Mouse (Mus musculus) right cerebral cortex, postnatal 36 days (tissue): Measurements from ENCODE around the gene Sh3rf1.

Experiments
- DNase-seq, 2 experiments: peaks; one replicate each; pipeline ENCODE4 v3.0.0; 2022; ENCODE audit warnings: low spot score in 2 of 2, mixed read lengths in 1 of 2

Gene Sh3rf1

DNA sequence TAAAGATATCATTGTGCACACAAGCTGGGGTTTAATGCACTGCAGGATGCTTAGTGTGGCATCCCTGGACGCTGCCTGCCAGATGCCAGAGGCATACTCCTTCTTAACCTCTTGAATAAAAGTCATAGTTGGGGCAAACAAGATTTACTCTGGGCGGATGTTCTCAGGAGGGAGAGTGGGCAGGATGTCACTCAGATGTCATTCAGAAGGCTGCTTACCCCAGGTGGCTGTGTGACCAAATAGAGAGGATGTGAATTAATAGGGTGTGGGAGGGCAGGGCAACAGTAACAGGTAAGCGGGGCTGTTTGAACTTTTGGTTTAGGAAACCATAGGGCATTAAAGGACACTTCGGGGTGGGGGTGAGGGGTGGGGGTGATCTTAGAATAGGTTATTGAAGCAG lies 37.7 kb downstream of the Sh3rf1 start:
- no peak for DNase-seq

GRCm38 (mm10) chr8:61263691-61264090 lies 40.0 kb downstream of the Sh3rf1 start:
- DNase-seq, result no peak

DNA sequence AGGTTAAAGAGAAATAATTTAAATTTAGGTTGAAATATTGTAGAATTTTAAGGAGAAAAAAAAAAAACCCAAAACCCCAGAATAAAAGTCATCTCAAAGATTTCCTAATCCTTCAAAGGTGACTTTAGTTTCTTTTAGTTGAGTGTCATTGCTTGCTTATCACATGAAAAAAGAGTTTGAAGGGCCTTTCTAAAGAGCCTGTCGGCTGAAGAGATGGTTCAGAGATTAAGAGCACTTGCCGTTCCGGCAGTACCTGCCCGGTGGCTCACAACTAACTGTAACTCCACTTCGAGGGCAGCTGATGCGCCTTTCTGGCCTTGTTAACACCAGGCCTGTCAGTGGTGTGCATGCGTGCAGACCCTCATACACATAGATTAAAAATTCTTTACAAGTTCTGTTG lies 41.2 kb downstream of the Sh3rf1 start:
- no peak for DNase-seq

GRCm38 (mm10) chr8:61265390-61265789 lies 41.7 kb downstream of the Sh3rf1 start:
- DNase-seq, result peak in 1 of 2 experiments; percentile 23

GRCm38 (mm10) chr8:61267061-61267460 lies 43.4 kb downstream of the Sh3rf1 start:
- no peak for DNase-seq

DNA sequence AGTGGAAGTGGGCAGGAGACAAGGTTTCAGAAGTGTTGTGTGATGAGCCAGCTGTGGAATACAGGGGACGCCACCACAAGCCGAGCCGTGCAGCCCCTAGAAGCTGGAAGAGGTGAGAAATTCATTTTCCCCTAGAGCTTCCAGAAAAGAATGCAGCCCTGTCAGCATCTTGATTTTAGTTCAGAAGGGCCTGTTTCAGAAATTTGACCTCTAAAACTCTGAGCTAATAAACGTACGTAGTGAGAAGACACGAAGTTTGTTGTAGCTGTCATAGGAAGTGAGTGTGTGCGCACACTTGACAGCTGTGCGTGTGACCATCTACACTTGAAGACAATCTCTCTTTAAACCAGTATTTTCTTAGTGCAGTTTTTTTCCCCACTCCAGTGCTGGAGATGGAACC lies 44.0 kb downstream of the Sh3rf1 start:
- DNase-seq, result no peak

- no peak for DNase-seq
These were observed 44.7 kb downstream of the Sh3rf1 start for GRCm38 (mm10) chr8:61268233-61268916.

GRCm38 (mm10) chr8:61270016-61270415 lies 46.3 kb downstream of the Sh3rf1 start:
- DNase-seq, result peak in 1 of 2 experiments; percentile 20

DNA sequence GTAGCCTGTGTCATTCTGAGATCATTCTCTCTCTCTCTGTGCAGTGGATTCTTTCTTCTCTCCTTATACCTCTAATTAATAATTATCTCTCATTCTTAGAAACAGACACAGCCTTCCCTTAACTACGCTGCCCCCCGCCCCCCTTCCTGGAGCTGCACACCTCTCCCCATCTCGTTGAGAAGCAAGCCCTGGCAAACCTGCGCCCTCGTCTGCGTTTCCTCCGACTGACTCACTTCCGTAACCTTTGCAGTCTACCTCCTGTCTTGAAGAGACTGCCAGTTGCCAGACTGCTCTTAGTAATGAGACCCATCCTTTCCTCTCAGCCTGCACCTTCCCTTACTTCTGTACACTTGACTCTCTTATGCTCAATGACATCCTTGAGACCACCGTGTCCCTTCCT lies 46.9 kb downstream of the Sh3rf1 start:
- DNase-seq, result no peak

GRCm38 (mm10) chr8:61270961-61271360 lies 47.3 kb downstream of the Sh3rf1 start:
- no peak for DNase-seq

DNA sequence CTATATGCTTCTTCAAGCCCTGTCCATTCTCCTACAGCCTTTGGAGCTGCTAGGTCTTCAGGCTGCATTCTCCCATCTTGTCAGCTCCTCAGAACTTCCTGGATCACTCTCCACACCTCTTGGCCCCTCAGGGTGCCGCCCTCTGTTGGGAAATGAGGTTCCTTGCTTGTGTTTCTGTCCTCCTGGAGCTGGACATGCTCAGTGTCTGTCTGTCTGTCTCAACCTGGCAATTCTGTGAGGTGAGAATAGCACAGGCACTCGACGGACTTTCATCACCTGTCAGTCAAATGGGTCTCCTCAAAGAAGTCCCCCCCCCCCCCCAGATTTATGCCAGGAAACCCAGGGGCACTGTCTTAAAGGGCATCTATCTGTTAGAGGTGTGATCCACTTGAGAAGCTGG lies 49.2 kb downstream of the Sh3rf1 start:
- DNase-seq, result no peak

DNA sequence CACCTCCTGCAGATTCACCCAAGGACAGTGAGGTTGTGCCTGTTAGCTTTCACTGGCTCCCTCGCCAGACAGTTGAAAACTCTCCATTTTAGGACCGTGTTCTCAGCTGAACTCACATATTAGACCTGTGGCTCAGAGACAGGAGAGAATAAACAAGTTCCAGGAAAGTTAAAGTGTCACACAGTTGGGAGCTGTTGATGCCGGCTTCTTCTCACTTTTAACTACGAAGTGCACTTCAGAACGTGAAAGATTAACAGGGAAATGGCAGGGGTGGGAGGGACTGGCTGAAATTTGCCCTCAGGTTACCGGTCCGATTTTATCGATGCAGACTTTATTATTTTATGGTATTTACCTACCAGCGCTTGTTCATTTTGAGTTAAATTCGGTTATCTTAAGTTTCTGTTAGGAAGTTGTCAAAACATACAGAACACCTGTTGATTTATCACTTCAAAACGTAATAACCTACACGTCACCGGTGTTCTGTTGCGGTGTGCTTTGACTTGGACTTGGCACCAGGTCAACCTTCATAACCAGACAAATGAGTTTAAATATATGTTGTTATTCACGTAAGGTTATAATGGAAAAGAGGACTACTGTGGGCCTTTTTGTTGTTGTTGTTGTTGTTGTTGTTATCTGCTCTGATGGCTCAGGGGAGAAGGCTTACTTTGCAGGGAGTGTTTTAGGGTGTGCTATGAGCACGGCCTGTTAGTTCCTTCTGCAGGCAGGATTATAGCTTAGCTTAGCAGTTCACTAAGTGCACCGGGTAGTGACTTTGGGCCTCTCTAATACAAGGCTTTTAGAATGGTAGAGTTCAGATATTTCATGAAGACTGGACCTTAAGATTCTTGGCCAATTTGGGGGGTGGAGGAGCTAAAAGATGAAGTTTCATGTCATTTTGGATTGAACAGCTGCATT lies 49.9 kb downstream of the Sh3rf1 start:
- DNase-seq, result no peak

DNA sequence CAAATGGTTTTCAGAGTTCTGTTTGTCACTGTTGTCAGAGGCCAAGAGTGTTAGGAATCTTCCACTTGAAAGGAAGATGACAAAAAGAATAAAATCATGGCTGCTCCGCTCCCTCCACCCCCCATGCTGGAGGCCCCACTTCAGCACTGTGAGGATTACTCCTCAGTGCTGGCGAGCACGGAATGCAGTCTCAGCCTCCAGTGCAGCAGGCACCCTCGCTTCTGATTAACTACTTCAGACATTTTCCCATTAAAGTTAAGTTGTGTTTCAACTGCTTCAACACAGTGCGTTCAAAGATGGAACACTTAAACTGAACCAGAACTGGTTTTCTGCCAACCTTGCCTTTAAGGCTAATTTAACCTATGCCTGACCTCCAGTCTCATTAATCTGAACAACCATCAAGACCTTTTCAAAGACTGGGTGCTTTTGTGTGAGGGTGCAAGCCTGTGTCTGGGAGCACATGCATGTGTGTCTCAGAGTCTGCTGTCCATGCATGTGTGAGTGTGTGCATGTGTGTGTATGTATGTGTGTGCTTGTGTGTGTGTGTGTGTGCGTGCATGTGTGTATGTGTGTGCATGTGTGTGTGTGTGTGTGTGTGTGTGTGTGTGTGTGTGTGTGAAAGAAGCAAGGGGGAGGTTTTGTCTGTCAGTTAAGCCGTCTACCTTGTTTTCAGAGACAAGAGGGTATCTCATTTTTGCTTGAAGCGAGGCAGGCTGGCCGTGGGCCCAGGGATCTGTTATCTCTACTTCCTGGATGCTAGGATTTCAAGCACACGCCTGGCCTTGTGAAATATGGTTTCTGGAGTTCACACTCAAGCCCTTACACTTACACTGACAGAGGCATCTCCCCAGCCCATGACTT lies 51.2 kb downstream of the Sh3rf1 start:
- DNase-seq, result no peak

GRCm38 (mm10) chr8:61275463-61276356 lies 52.0 kb downstream of the Sh3rf1 start:
- no peak for DNase-seq

- no peak for DNase-seq
These were observed 52.7 kb downstream of the Sh3rf1 start for GRCm38 (mm10) chr8:61276397-61276796.

GRCm38 (mm10) chr8:61279030-61279429 lies 55.4 kb downstream of the Sh3rf1 start:
- no peak for DNase-seq

GRCm38 (mm10) chr8:61282303-61283168 lies 58.9 kb downstream of the Sh3rf1 start:
- DNase-seq, result no peak

- DNase-seq, result no peak
These were observed 59.8 kb downstream of the Sh3rf1 start for GRCm38 (mm10) chr8:61283169-61284081.

DNA sequence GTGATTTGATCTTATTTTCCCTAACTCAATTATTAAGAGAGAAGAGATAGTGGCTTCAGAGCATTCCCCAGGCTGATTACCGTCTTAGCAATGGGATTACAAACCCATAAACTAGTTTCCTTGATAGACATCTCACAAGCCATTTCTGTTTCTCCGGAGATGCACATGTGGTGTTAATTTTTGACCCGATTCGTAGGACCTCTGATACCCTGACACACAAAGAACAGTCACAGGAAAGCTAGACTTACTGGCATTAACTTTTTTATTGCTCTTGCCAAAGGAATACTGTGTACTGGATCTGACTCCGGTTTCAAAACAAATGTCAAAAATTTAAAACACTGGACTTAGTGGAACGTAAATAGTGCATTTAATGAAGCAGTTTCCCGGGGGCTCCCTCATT lies 62.2 kb downstream of the Sh3rf1 start:
- no peak for DNase-seq
